Mouse (Mus musculus) layer of hippocampus, adult 9-11 months (tissue): ENCODE data around the gene Cfap126.
"Not testable (repeated sequence)": the region's sequence is repeated elsewhere in the genome, so short reads cannot be mapped to it uniquely, and the experiment has no call there.

Source experiments
- DNase-seq: peaks from one replicate; pipeline ENCODE4 v3.0.0; 2022

Cfap126 gene

DNA sequence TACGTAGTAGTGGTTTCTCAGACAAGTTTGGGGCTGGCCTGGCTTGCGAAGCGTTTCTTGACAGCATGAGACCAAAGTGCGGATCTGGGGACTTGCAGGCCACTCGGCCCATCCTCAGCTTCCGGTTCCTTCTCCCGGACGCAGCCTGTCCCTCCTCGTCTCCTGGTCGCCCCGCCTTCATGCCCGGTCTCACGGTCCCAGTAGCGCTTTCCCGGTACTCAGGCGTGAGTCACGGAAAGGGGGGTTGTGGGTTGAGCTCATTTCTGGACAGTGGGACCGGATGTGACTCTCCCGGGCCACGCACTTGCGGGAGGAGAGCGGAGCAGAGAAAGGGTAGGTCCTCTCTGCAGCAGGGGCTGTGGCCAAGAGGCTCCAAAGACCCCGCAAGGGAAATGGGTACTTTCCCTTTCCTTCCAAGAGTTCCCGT, at the start of gene Cfap126:
Cfap126 (plus strand) TSS at position 46 of the 427 bp plus-strand sequence.
- peak; percentile 77 for DNase-seq

DNA sequence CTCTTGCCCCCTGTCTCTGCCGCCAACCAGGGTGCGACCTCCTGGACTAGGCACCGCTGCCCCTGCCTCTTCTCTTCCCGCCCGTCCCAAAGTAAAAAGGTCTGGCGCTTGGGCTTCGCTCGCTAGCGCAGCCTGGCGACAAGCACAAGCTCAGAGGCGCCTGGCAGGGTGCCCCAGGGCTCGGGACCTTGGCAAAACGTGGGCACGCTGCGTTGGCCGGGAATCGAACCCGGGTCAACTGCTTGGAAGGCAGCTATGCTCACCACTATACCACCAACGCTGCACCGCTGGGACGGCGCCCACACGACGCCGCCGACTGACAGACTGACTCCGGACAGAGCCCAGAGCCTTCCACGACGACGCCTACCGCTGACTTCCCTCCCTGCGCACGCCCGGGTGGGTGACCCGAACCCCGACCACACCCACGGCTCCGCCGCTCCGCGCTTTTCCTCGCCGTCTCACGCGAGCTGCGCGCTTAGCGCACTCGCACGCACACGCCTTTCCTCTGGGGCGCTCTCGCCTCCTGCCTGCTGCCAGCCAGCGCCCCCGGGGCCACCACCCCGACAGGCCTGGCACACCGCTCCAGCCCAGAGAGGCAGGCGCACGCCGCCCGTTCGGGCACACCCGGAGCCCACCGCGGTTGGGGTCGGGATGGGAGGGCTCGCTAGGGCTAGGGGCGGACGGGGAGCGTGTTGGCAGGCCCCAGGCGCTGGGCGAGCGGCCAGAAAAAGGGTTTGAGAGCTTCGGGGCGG, 49.1 kb upstream of the Cfap126 start, which contains the start of gene Fcgr3:
Fcgr3 (minus strand) TSS at position 445 of the 752 bp plus-strand sequence.
- peak; percentile 80 for DNase-seq

- not testable (repeated sequence) for DNase-seq
Observed at GRCm38 (mm10) chr1:171065243-171065587, 48.5 kb upstream of the Cfap126 start.

DNA sequence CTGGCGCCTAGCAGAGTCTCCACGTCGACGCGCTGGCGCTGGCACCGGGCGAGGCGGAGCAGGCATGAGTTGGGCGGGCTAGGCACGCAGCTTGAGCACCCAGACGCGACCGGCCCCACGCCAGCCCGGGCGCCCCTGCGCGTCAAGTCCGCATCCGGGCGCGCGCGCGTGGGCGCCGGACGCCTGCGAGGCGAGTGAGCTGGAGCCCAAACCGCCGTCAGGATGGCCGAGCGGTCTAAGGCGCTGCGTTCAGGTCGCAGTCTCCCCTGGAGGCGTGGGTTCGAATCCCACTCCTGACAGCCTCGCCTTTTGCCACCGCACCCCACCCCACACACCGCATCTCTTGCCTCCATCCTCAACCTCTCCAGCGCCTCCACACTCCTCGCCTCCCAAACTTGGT, 48.0 kb upstream of the Cfap126 start:
- peak; percentile 38 for DNase-seq

DNA sequence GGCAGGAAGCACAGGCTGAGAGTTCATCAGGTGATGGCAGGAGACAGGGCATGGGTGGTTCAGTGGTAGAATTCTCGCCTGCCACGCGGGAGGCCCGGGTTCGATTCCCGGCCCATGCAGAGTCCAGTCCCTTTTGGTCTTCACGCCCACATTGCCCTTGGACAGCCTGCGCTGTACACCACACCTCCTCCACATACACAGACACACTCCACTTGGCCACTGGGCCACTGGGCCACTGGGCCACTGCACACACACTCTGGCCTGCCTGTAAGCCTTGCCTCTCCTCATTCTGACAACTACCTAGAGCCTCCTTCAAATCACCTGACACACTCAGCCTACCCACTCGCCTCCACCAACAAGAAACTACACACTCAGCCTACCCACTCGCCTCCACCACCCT, 47.1 kb upstream of the Cfap126 start:
- not testable (repeated sequence) for DNase-seq

DNA sequence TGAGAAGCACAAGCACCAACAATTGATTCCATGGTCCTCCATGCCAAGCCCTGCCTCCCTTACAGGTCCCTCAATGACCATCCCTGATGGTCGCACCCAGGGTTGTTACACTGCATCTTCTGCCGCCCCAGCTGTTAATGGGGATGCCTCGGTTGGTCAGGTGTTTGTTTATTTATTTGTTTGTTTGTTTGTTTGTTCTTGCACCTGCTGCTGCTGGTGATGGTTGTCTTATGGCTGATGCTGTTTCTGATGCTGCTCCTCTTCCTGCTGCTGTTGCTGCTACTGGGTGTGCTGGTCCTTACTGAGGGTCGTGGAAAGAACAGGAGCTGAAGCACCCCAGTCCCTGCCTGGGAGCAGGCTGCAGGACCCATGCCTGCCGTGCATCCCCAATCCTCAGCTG, 45.8 kb upstream of the Cfap126 start:
- not testable (repeated sequence) for DNase-seq

DNA sequence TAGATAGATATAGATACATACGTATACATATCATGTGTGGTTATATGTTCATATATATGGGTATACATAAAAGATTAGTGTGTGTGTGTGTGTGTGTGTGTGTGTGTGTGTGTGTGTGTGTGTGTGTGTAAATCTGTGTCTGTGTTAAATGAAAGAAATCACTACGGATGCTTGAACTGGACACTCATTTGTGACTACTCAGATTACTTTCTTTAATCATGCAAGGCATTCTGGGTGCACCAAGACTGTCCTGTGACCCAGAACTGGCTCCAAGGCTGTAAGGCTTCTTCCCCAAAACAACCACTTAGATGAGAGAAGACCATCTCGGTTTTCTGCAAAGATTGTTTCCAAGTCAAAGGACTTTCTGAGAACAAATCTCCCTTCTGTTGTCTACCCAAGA, 44.2 kb upstream of the Cfap126 start:
- not testable (repeated sequence) for DNase-seq

DNA sequence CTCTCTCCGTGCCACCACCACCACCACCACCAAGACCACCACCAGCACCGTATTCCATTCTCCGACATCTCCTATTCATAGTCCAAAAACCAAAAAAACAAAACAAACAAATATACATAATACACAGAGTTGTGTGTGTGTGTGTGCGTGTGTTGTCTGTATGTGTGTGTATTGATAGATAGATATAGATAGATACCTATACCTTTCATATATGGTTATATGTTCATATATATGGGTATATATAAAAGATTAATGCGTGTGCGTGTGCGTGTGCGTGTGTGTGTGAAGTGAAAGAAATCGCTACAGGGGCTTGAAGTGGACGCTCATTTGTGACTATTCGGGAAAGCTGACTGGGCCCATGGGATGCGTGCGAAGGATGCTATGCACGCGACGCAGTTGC, 42.8 kb upstream of the Cfap126 start:
- DNase-seq = not testable (repeated sequence)

GRCm38 (mm10) chr1:171071726-171072125, 42.0 kb upstream of the Cfap126 start:
- DNase-seq = not testable (repeated sequence)

- DNase-seq = not testable (repeated sequence)
Observed at GRCm38 (mm10) chr1:171072217-171072616, 41.5 kb upstream of the Cfap126 start.

- not testable (repeated sequence) for DNase-seq
Observed at GRCm38 (mm10) chr1:171074283-171074682, 39.4 kb upstream of the Cfap126 start.

DNA sequence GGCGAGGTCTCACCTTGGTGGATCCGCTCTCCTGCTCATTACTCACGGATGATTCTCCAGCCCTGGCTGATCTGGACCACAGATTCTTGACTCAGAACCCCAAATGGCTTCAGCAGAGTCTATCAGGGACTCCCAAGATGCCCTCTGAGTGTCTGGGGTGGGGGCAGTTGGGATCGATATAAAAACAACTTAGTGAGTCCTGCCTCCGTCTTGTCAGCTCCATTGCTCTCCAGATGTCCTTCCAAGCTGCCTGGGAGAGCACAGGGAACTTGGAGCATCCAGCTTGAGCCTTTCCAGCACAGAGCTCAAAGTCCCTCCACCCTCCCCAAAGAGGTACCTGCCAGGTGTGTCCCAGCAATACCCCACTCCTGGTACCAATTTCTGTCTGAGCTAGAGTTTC, 37.5 kb upstream of the Cfap126 start:
- DNase-seq = not testable (repeated sequence)

GRCm38 (mm10) chr1:171077192-171077591, 36.5 kb upstream of the Cfap126 start:
- not testable (repeated sequence) for DNase-seq

GRCm38 (mm10) chr1:171077955-171078354, 35.8 kb upstream of the Cfap126 start:
- not testable (repeated sequence) for DNase-seq

- DNase-seq = not testable (repeated sequence)
Observed at GRCm38 (mm10) chr1:171078419-171078818, 35.3 kb upstream of the Cfap126 start.

- not testable (repeated sequence) for DNase-seq
Observed at GRCm38 (mm10) chr1:171079345-171079744, 34.4 kb upstream of the Cfap126 start.

DNA sequence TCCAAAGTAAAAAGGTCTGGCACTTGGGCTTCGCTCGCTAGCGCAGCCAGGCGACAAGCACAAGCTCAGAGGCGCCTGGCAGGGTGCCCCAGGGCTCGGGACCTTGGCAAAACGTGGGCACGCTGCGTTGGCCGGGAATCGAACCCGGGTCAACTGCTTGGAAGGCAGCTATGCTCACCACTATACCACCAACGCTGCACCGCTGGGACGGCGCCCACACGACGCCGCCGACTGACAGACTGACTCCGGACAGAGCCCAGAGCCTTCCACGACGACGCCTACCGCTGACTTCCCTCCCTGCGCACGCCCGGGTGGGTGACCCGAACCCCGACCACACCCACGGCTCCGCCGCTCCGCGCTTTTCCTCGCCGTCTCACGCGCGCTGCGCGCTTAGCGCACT, 33.9 kb upstream of the Cfap126 start:
- DNase-seq = not testable (repeated sequence)

DNA sequence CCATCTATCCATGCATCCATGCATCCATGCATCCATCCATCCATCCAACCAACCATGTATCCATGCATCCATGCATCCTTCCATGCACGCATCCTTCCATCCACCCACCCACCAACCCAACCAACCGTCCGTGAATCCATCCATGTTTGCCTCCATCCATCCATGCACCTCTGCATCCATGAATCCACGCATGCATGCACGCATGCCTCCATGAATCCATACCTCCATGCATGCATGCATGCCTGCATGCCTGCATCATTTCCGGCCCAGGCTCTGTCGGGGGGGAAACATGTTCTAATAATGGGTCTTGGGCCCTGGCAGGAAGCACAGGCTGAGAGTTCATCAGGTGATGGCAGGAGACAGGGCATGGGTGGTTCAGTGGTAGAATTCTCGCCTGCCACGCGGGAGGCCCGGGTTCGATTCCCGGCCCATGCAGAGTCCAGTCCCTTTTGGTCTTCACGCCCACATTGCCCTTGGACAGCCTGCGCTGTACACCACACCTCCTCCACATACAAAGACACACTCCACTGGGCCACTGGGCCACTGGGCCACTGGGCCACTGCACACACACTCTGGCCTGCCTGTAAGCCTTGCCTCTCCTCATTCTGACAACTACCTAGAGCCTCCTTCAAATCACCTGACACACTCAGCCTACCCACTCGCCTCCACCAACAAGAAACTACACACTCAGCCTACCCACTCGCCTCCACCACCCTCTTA, 32.0 kb upstream of the Cfap126 start:
- not testable (repeated sequence) for DNase-seq

DNA sequence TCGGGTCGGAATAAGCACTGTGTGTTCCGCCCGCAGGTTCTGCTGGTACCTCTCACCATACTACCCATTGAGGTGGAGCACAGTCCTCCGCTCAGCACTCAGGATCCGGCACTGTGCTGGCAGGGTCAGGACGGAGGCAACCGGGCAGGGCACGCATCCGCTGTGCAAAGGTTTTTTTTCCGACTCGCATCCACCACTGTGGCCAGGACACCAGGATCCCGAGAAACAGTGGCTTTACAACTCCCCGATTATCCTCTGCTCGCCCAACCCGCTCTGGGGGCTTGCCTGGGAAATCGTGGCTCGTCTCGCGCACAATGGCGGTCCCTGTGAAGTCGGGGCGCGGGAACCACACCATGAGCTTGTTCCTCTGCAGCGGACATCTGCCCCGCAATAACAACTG, 28.0 kb upstream of the Cfap126 start:
- DNase-seq = no peak

GRCm38 (mm10) chr1:171088237-171088869, 25.4 kb upstream of the Cfap126 start:
- not testable (repeated sequence) for DNase-seq

DNA sequence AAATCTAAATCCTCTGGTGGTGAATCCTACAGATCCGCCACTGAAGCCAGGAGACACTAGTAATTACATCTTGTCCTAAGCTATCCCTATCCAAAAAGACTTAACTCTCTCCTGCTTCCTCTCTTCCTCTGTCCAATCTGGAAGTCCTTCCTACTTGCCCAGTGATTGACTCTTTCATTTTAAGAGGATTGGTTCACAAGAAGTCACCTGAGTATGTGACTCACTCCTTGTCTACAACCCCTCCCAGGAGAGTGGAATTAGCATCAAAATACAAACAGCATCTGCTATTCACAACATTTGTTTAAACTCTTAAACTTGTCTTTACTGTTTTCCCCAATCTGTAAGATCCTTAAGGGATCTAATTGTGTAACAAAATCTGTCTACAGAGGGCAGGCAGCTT, 23.8 kb upstream of the Cfap126 start:
- no peak for DNase-seq

- no peak for DNase-seq
Observed at GRCm38 (mm10) chr1:171090761-171091160, 23.0 kb upstream of the Cfap126 start.

DNA sequence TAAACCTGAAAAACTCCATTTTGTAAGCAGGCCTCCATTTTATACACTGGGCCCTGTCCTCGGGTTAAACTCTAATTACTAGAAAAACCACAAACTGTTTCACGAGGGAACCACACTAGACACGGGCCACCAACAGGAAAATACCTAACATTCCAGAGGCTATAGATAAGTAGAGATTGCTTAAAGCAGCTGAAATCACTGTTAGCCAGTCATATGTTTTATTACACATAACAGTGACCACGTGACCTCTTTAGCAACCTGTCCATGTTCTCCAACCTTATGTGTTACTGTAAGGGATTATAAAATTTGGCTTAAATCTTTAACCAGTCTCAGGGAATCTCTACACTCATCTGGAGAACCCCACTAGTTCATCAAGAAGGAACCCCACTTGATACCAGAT, 19.3 kb upstream of the Cfap126 start:
- no peak for DNase-seq
